21 mouse cellular contexts compared by ENCODE assay signal in genomic region chr13:51905270-51905669, GRCm38 (mm10). TPM values are rescaled to one million over a fixed set of nuclear protein-coding genes. Genes with fewer than 3 reads are reported as not detected.
A peak's percentile ranks its signal among the peaks of the same experiment; 100 is the strongest.
DNase-seq lines count a peak whose midpoint lies in the region; ATAC-seq and TF ChIP-seq lines count a peak whose summit lies in the region.
"Had no signal": no experiment of that assay in that cellular context is flagged by ENCODE, and none has a peak within 500 bp of the region (broad histone marks: within the 10 kb centered on the region; RNA-seq: fewer than 3 reads in every experiment).

No protein-coding gene starts in this region.

- no peaks in the 10 kb centered on the region for H3K36me3 ChIP-seq in kidney, adult 2 months (ENCODE audit: control insufficient read depth, insufficient read depth, low read length)
- no peaks in the 10 kb centered on the region for H3K36me3 ChIP-seq in kidney, embryonic 14.5 days (ENCODE audit: control insufficient read depth, insufficient read depth, low read length)
- H3K36me3 ChIP-seq in ES-Bruce4 (ENCODE audit: control insufficient read depth, insufficient read depth, low read length, poor library complexity, severe bottlenecking), result no peaks in the 10 kb centered on the region
- H3K36me3 ChIP-seq in limb, embryonic 10.5 days, result no peaks in the 10 kb centered on the region
- H3K36me3 ChIP-seq in hindbrain, embryonic 11.5 days (ENCODE audit: control insufficient read depth, insufficient read depth, low read length), result no peaks in the 10 kb centered on the region
- no peaks in the 10 kb centered on the region for H3K36me3 ChIP-seq in forebrain, embryonic 14.5 days (ENCODE audit: control insufficient read depth, insufficient read depth, low read length)
- H3K36me3 ChIP-seq: forebrain, embryonic 10.5 days; forebrain, embryonic 15.5 days; heart, embryonic 10.5 days had no signal

- DNase-seq in kidney, adult 2 months, result no peak
- peak; percentile 58 for DNase-seq in ES-CJ7 (ENCODE audit: low read depth, low spot score)
- DNase-seq in limb, embryonic 10.5 days (ENCODE audit: low spot score), result no peak
- DNase-seq in hindbrain, embryonic 11.5 days (ENCODE audit: low spot score), result no peak
- no peak for DNase-seq in forebrain, embryonic 14.5 days (ENCODE audit: low spot score)
- no peak for DNase-seq in thymus, postnatal 0 days (ENCODE audit: low spot score)
- DNase-seq: adrenal gland, postnatal 10 days; cerebellum, adult 11 months; cerebellum, adult 8-10 months; cerebellum, postnatal 36 days; gastrocnemius, postnatal 36 days; heart, adult 18-20 months; heart, postnatal 10 days had no signal

- H3K27ac ChIP-seq in kidney, adult 2 months (ENCODE audit: insufficient read depth, low read depth, low read length), result peak overlapping the region; percentile 84
- H3K27ac ChIP-seq in kidney, embryonic 14.5 days (ENCODE audit: low read depth, low read length), result no peak overlapping the region
- H3K27ac ChIP-seq in ES-Bruce4 (ENCODE audit: insufficient read depth, low read length), result no peak overlapping the region
- H3K27ac ChIP-seq in limb, embryonic 10.5 days, result 0 out of 2 replicates have a peak overlapping the region, but pooled peaks have one; percentile 85
- no peak overlapping the region for H3K27ac ChIP-seq in hindbrain, embryonic 11.5 days (ENCODE audit: low read depth, low read length)
- no peak overlapping the region for H3K27ac ChIP-seq in forebrain, embryonic 14.5 days (ENCODE audit: low read depth, low read length)
- H3K27ac ChIP-seq: forebrain, embryonic 15.5 days; hindbrain, embryonic 14.5 days had no signal

- no peak for TF ChIP-seq CTCF in kidney, adult 2 months (conservative IDR thresholded peaks at IDR 0.05; ENCODE audit: insufficient read depth, insufficient read length, low read depth, low read length)
- no peak for TF ChIP-seq CTCF in ES-Bruce4 (IDR thresholded peaks at IDR 0.05; ENCODE audit: low read depth, low read length)

- H3K27me3 ChIP-seq in kidney, adult 2 months (replicated peaks; ENCODE audit: control insufficient read depth, insufficient read depth, low read length), result no peaks in the 10 kb centered on the region
- H3K27me3 ChIP-seq in kidney, embryonic 14.5 days (ENCODE audit: control insufficient read depth, insufficient read depth, low read length), result no peaks in the 10 kb centered on the region
- H3K27me3 ChIP-seq in ES-Bruce4 (ENCODE audit: control insufficient read depth, insufficient read depth, low read length, poor library complexity, severe bottlenecking), result no peaks in the 10 kb centered on the region
- no peaks in the 10 kb centered on the region for H3K27me3 ChIP-seq in limb, embryonic 10.5 days (ENCODE audit: low read depth, poor library complexity, severe bottlenecking)
- no peaks in the 10 kb centered on the region for H3K27me3 ChIP-seq in hindbrain, embryonic 11.5 days (ENCODE audit: control insufficient read depth, insufficient read depth, low read length)
- H3K27me3 ChIP-seq in forebrain, embryonic 14.5 days (replicated peaks; ENCODE audit: control insufficient read depth, insufficient read depth, low read length), result no peaks in the 10 kb centered on the region
- H3K27me3 ChIP-seq: forebrain, embryonic 15.5 days; Patski had no signal

- TF ChIP-seq POLR2A in kidney, adult 2 months (IDR thresholded peaks at IDR 0.05; ENCODE audit: low read depth, low read length), result no peak
- TF ChIP-seq POLR2A in ES-Bruce4 (IDR thresholded peaks at IDR 0.05; ENCODE audit: insufficient read depth, low read length), result no peak

- H3K4me3 ChIP-seq in kidney, adult 2 months (ENCODE audit: insufficient read depth, low read depth, low read length), result no peak overlapping the region
- H3K4me3 ChIP-seq in kidney, embryonic 14.5 days (ENCODE audit: low read length), result no peak overlapping the region
- H3K4me3 ChIP-seq in ES-Bruce4 (ENCODE audit: low read depth, low read length), result no peak overlapping the region
- no peak overlapping the region for H3K4me3 ChIP-seq in limb, embryonic 10.5 days
- H3K4me3 ChIP-seq in hindbrain, embryonic 11.5 days (ENCODE audit: low read depth, low read length), result no peak overlapping the region
- no peak overlapping the region for H3K4me3 ChIP-seq in forebrain, embryonic 14.5 days (ENCODE audit: low read depth, low read length)
- H3K4me3 ChIP-seq: erythroblast, embryonic 14.5 days; forebrain, embryonic 10.5 days; forebrain, embryonic 15.5 days; heart, embryonic 10.5 days had no signal

- no peak for ATAC-seq in kidney, embryonic 14.5 days (ENCODE audit: low FRiP score, low TSS enrichment)
- ATAC-seq in hindbrain, embryonic 11.5 days (ENCODE audit: low FRiP score), result no peak
- no peak for ATAC-seq in forebrain, embryonic 14.5 days
- ATAC-seq: forebrain, embryonic 15.5 days; Patski had no signal

- H3K9me3 ChIP-seq in kidney, embryonic 14.5 days (ENCODE audit: control insufficient read depth, low read length), result no peaks in the 10 kb centered on the region
- no peaks in the 10 kb centered on the region for H3K9me3 ChIP-seq in ES-Bruce4 (replicated peaks; ENCODE audit: control insufficient read depth, insufficient read depth, low read length, poor library complexity, severe bottlenecking)
- no peaks in the 10 kb centered on the region for H3K9me3 ChIP-seq in limb, embryonic 10.5 days (replicated peaks)
- H3K9me3 ChIP-seq in hindbrain, embryonic 11.5 days (ENCODE audit: control insufficient read depth, low read length), result no peaks in the 10 kb centered on the region
- H3K9me3 ChIP-seq in forebrain, embryonic 14.5 days (replicated peaks; ENCODE audit: control insufficient read depth, low read length), result no peaks in the 10 kb centered on the region
- H3K9me3 ChIP-seq: forebrain, embryonic 10.5 days; forebrain, embryonic 15.5 days; heart, embryonic 10.5 days had no signal

- peaks cover 17% of the 10 kb centered on the region for H3K4me1 ChIP-seq in kidney, adult 2 months (ENCODE audit: control insufficient read depth, insufficient read depth, low read length)
- peaks cover 12% of the 10 kb centered on the region for H3K4me1 ChIP-seq in kidney, embryonic 14.5 days (ENCODE audit: control insufficient read depth, insufficient read depth, low read length)
- peaks cover 10% of the 10 kb centered on the region for H3K4me1 ChIP-seq in ES-Bruce4 (ENCODE audit: control insufficient read depth, insufficient read depth, low read length)
- H3K4me1 ChIP-seq in limb, embryonic 10.5 days, result peaks cover 38% of the 10 kb centered on the region
- H3K4me1 ChIP-seq in hindbrain, embryonic 11.5 days (replicated peaks; ENCODE audit: control insufficient read depth, insufficient read depth, low read length), result peaks cover 5% of the 10 kb centered on the region
- H3K4me1 ChIP-seq in forebrain, embryonic 14.5 days (ENCODE audit: control insufficient read depth, insufficient read depth, low read length), result peaks cover 22% of the 10 kb centered on the region

- 68% methylated on average over 5 of the region's 5 CpGs for WGBS in kidney, adult 2 months
- 65% methylated on average over 5 of the region's 5 CpGs for WGBS in kidney, embryonic 14.5 days
- WGBS in limb, embryonic 10.5 days, result 83% methylated on average over 5 of the region's 5 CpGs
- 81% methylated on average over 5 of the region's 5 CpGs for WGBS in hindbrain, embryonic 11.5 days
- 83% methylated on average over 5 of the region's 5 CpGs for WGBS in forebrain, embryonic 14.5 days

- H3K4me2 ChIP-seq in kidney, embryonic 14.5 days (replicated peaks; ENCODE audit: low read depth, low read length), result no peak overlapping the region
- H3K4me2 ChIP-seq in hindbrain, embryonic 11.5 days (replicated peaks; ENCODE audit: low read depth, low read length), result no peak overlapping the region
- H3K4me2 ChIP-seq in forebrain, embryonic 14.5 days (ENCODE audit: low read length), result no peak overlapping the region
- H3K4me2 ChIP-seq: forebrain, embryonic 15.5 days; hindbrain, embryonic 14.5 days had no signal

- no peak overlapping the region for H3K9ac ChIP-seq in kidney, embryonic 14.5 days (ENCODE audit: low read depth, low read length)
- H3K9ac ChIP-seq in ES-Bruce4 (ENCODE audit: low read depth, poor library complexity, severe bottlenecking), result no peak overlapping the region
- H3K9ac ChIP-seq in hindbrain, embryonic 11.5 days (ENCODE audit: low read depth, low read length), result no peak overlapping the region
- H3K9ac ChIP-seq in forebrain, embryonic 14.5 days (ENCODE audit: low read length), result no peak overlapping the region
- H3K9ac ChIP-seq: forebrain, embryonic 15.5 days; hindbrain, embryonic 14.5 days had no signal

- TF ChIP-seq EP300 in ES-Bruce4 (IDR thresholded peaks at IDR 0.05; ENCODE audit: insufficient read depth, low read depth, low read length), result peak; percentile 91

RNA-seq across cellular contexts. Expression of gene Gadd45g, which starts 58.8 kb away (rescaled TPM):
- 57.2 and 59.8 TPM in 2 replicates for polyA plus RNA-seq in kidney, adult 2 months (2012; rRNA removed)
- 26.6 and 29.0 TPM in 2 replicates for polyA plus RNA-seq in kidney, embryonic 14.5 days (2014; fragmentation: Nextera tagmentation; extraction: Ambion mirVana)
- polyA plus RNA-seq in ES-Bruce4 (2011; ENCODE audit: insufficient read depth, insufficient read length, low read depth, missing spikeins), result 6.4 and 9.6 TPM in 2 replicates
- polyA plus RNA-seq in limb, embryonic 10.5 days (2016; fragmentation: Nextera tagmentation; extraction: Ambion mirVana), result 14.3 and 18.6 TPM in 2 replicates
- polyA plus RNA-seq in hindbrain, embryonic 11.5 days (2014; fragmentation: Nextera tagmentation; extraction: Ambion mirVana), result 174 and 179 TPM in 2 replicates
- 112 and 132 TPM in 2 replicates for polyA plus RNA-seq in forebrain, embryonic 14.5 days (2014; fragmentation: Nextera tagmentation; extraction: Ambion mirVana)
- 14.2 and 16.1 TPM in 2 replicates for polyA plus RNA-seq in thymus, postnatal 0 days (2015; fragmentation: Nextera tagmentation; extraction: Ambion mirVana)

Comparison
In these comparisons a context has a peak if more than half of its experiments do, and no peak if none do; other contexts are left out.
1. H3K27ac ChIP-seq: peak in kidney, adult 2 months (single experiment) and limb, embryonic 10.5 days (single experiment); none in kidney, embryonic 14.5 days (single experiment), ES-Bruce4 (single experiment), hindbrain, embryonic 11.5 days (single experiment) and forebrain, embryonic 14.5 days (single experiment).